Mouse (Mus musculus) kidney, embryonic 16.5 days (tissue): Measurements from ENCODE around the gene Prkd3. TPM values are rescaled to one million over a fixed set of nuclear protein-coding genes. Genes with fewer than 3 reads are reported as not detected.

Experiments
- ATAC-seq: fragments of 200-750 bp; cut with Nextera tagmentation; 2 replicates; pipeline ENCODE4 v1.8.0; 2017; ENCODE audit warnings: moderate TSS enrichment; ENCODE audit not compliant: low FRiP score, low TSS enrichment
- H3K27ac ChIP-seq: fragments of 300-500 bp; sonication (generic); 2 replicates; pipeline ENCODE4 v1.5.1; 2014; ENCODE audit warnings: low read length
- H3K27me3 ChIP-seq: fragments of 300-500 bp; sonication (generic); 2 replicates; pipeline ENCODE4 v1.6.1; 2014; ENCODE audit warnings: low read length, control low read depth, mixed read lengths; ENCODE audit not compliant: insufficient read depth
- H3K36me3 ChIP-seq: fragments of 300-500 bp; sonication (generic); 2 replicates; pipeline ENCODE4 v1.6.1; 2014; ENCODE audit warnings: low read length, control low read depth, mixed read lengths; ENCODE audit not compliant: insufficient read depth
- H3K4me1 ChIP-seq: fragments of 300-500 bp; sonication (generic); 2 replicates; pipeline ENCODE4 v1.6.1; 2014; ENCODE audit warnings: low read length, control low read depth, mixed read lengths; ENCODE audit not compliant: insufficient read depth
- H3K4me2 ChIP-seq: fragments of 300-500 bp; sonication (generic); replicated peaks from 2 replicates; pipeline ENCODE4 v1.6.1; 2014; ENCODE audit warnings: low read depth, low read length
- H3K4me3 ChIP-seq: fragments of 300-500 bp; sonication (generic); 2 replicates; pipeline ENCODE4 v1.5.1; 2014; ENCODE audit warnings: mild to moderate bottlenecking, low read length
- H3K9ac ChIP-seq: fragments of 300-500 bp; sonication (generic); replicated peaks from 2 replicates; pipeline ENCODE4 v1.6.1; 2014; ENCODE audit warnings: low read length
- H3K9me3 ChIP-seq: fragments of 300-500 bp; sonication (generic); 2 replicates; pipeline ENCODE4 v1.6.1; 2016; ENCODE audit warnings: low read length, control low read depth
- WGBS: fragments of 180-500 bp; shearing (Covaris S2); extraction: QIAGEN DNeasy Blood & Tissue Kit; methylation state at CpG from one replicate; pipeline ENCODE4 v1.1.7; 2014; 5-methylcytosine and 5-hydroxymethylcytosine counted together
- polyA plus RNA-seq: library from polyadenylated mRNA; unstranded; fragments of >200 nt; fragmentation: Nextera tagmentation; extraction: Ambion mirVana; gene quantifications from 2 replicates; pipeline ENCODE4 v1.2.1, GENCODE M21; 2015

Gene Prkd3
- polyA plus RNA-seq, 1 experiment from 2014 or later, result 41.4 TPM

GRCm38 (mm10) chr17:78952070-78952469, 68.5 kb downstream of the Prkd3 start:
- no peaks in the 10 kb centered on the region for H3K9me3 ChIP-seq
- no peak overlapping the region for H3K4me3 ChIP-seq
- no peaks in the 10 kb centered on the region for H3K4me1 ChIP-seq
- no peak overlapping the region for H3K4me2 ChIP-seq
- no peak overlapping the region for H3K27ac ChIP-seq
- H3K36me3 ChIP-seq, result peaks cover 33% of the 10 kb centered on the region
- no peaks in the 10 kb centered on the region for H3K27me3 ChIP-seq
- H3K9ac ChIP-seq, result no peak overlapping the region
- ATAC-seq, result no peak
- WGBS, result 90% methylated on average over 5 of the region's 5 CpGs

GRCm38 (mm10) chr17:78951225-78951624, 69.4 kb downstream of the Prkd3 start:
- no peak overlapping the region for H3K9ac ChIP-seq
- H3K9me3 ChIP-seq, result no peaks in the 10 kb centered on the region
- H3K36me3 ChIP-seq, result peaks cover 33% of the 10 kb centered on the region
- H3K4me1 ChIP-seq, result no peaks in the 10 kb centered on the region
- no peak overlapping the region for H3K4me3 ChIP-seq
- WGBS, result 92% methylated on average over 5 of the region's 5 CpGs
- no peaks in the 10 kb centered on the region for H3K27me3 ChIP-seq
- H3K4me2 ChIP-seq, result no peak overlapping the region
- ATAC-seq, result no peak
- no peak overlapping the region for H3K27ac ChIP-seq

GRCm38 (mm10) chr17:78942579-78942978, 78.0 kb downstream of the Prkd3 start:
- Histone ChIP-seq H3K36me3 (peaks cover 28% of the 10 kb centered on the region), H3K9me3 (no peaks in the 10 kb centered on the region), H3K4me1 (peaks cover 4% of the 10 kb centered on the region), H3K27me3 (no peaks in the 10 kb centered on the region), H3K9ac (no peak overlapping the region), H3K4me3 (no peak overlapping the region), H3K4me2 (no peak overlapping the region), H3K27ac (0 out of 2 replicates have a peak overlapping the region, but pooled peaks have one; percentile 25)
- peak; percentile 65; the same call in 1 of the 2 replicates for ATAC-seq
- 31% methylated on average over 11 of the region's 11 CpGs for WGBS

- H3K27ac ChIP-seq, result no peak overlapping the region
- no peak overlapping the region for H3K4me2 ChIP-seq
- WGBS, result 94% methylated on average over 4 of the region's 4 CpGs
- peaks cover 25% of the 10 kb centered on the region for H3K36me3 ChIP-seq
- H3K4me1 ChIP-seq, result peaks cover 17% of the 10 kb centered on the region
- no peak overlapping the region for H3K9ac ChIP-seq
- no peaks in the 10 kb centered on the region for H3K9me3 ChIP-seq
- no peak overlapping the region for H3K4me3 ChIP-seq
- no peak for ATAC-seq
- H3K27me3 ChIP-seq, result no peaks in the 10 kb centered on the region
These were observed 81.7 kb downstream of the Prkd3 start for GRCm38 (mm10) chr17:78938927-78939326.

- Histone ChIP-seq H3K9me3 (no peaks in the 10 kb centered on the region), H3K27ac (no peak overlapping the region), H3K27me3 (no peaks in the 10 kb centered on the region), H3K4me1 (peaks cover 17% of the 10 kb centered on the region), H3K4me2 (peak overlapping the region; percentile 61), H3K36me3 (peaks cover 24% of the 10 kb centered on the region), H3K4me3 (peak overlapping the region; percentile 94), H3K9ac (peak overlapping the region; percentile 83)
- ATAC-seq, result peak; percentile 52; the same call in 1 of the 2 replicates
- 9% methylated on average over 26 of the region's 26 CpGs for WGBS
These were observed 83.3 kb downstream of the Prkd3 start for GRCm38 (mm10) chr17:78937229-78937853.

- H3K36me3 ChIP-seq, result peaks cover 30% of the 10 kb centered on the region
- peak within 1 kb of the TSS; percentile 55; the same call in 1 of the 2 replicates for H3K27ac ChIP-seq
- under 1% methylated on average over 45 of the region's 45 CpGs for WGBS
- H3K4me1 ChIP-seq, result peaks cover 17% of the 10 kb centered on the region
- peak; percentile 99 for ATAC-seq
- peak within 1 kb of the TSS; percentile 83 for H3K9ac ChIP-seq
- peak within 1 kb of the TSS; percentile 61 for H3K4me2 ChIP-seq
- H3K4me3 ChIP-seq, result peak within 1 kb of the TSS; percentile 94
- no peaks in the 10 kb centered on the region for H3K27me3 ChIP-seq
- H3K9me3 ChIP-seq, result no peaks in the 10 kb centered on the region
These were observed 84.0 kb downstream of the Prkd3 start, which contains the start of the genes Cebpz and Ndufaf7 for GRCm38 (mm10) chr17:78936466-78937228. Gene Cebpz, minus strand, starts transcription at chr17:78937066. Gene Ndufaf7, plus strand, starts transcription at chr17:78937136.

DNA sequence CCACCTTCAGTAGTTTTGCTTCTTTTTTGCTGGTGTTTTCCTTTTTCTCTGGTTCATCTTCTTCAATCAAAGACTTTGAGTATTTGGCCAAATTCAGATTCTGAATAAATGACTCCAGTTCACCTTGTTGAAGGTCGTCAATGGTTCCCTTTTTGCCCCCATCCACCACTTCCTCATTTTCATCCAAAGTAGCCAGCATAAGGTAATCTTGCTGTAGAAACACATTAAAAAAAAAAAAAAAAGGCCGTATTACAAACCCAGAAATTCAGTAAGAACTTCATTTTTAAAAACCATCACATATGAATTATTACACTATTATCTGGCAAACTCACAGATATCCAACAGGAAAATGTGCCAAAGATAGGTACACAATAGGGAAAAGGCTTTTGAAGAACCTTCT, 84.8 kb downstream of the Prkd3 start:
- Histone ChIP-seq H3K36me3 (peaks cover 37% of the 10 kb centered on the region), H3K4me1 (peaks cover 17% of the 10 kb centered on the region), H3K4me2 (peak overlapping the region; percentile 61), H3K9me3 (no peaks in the 10 kb centered on the region), H3K4me3 (peak overlapping the region; percentile 94), H3K27ac (no peak overlapping the region), H3K9ac (peak overlapping the region; percentile 83), H3K27me3 (no peaks in the 10 kb centered on the region)
- WGBS, result 86% methylated on average over 2 of the region's 2 CpGs
- no peak for ATAC-seq

GRCm38 (mm10) chr17:78917696-78918095, 102.9 kb downstream of the Prkd3 start:
- Histone ChIP-seq H3K9ac (peak overlapping the region; percentile 91), H3K9me3 (no peaks in the 10 kb centered on the region), H3K4me1 (peaks cover 13% of the 10 kb centered on the region), H3K4me2 (peak overlapping the region; percentile 88), H3K36me3 (peaks cover 30% of the 10 kb centered on the region), H3K4me3 (peak overlapping the region; percentile 91; the same call in 1 of the 2 replicates), H3K27ac (no peak overlapping the region), H3K27me3 (no peaks in the 10 kb centered on the region)
- 39% methylated on average over 6 of the region's 6 CpGs for WGBS
- no peak for ATAC-seq

DNA sequence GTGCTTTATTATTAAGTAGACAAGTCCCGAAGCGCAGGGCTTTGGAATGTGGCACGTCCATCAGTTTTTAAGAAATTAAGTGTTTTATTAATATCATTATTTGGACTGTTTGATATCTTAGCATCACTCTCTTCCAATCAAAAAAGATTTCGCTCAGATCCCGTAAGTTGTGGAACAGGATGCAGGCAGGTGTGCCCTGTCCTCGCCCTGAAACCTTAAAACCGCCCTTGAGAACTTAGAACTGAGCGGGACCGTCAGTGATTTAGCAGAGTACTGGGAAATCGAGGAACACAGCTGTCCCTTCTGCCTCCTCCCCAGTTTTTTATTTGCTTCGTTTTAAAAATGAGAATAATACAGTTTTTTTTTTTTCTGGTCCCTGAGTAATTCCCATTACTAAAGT, 103.7 kb downstream of the Prkd3 start:
- Histone ChIP-seq H3K4me3 (peak overlapping the region; percentile 91), H3K36me3 (peaks cover 25% of the 10 kb centered on the region), H3K9me3 (no peaks in the 10 kb centered on the region), H3K27ac (peak overlapping the region; percentile 91), H3K4me2 (peak overlapping the region; percentile 88), H3K9ac (peak overlapping the region; percentile 91), H3K4me1 (peaks cover 13% of the 10 kb centered on the region), H3K27me3 (no peaks in the 10 kb centered on the region)
- under 1% methylated on average over 11 of the region's 11 CpGs for WGBS
- ATAC-seq, result peak; percentile 43
